Mouse (Mus musculus) kidney, adult 2 months (tissue): ENCODE results near the gene Igsf9b.

Experiments used
- CTCF ChIP-seq: fragments of 200-500 bp; conservative IDR thresholded peaks from 2 replicates; pipeline ENCODE4 v1.5.1; 2011; ENCODE audit warnings: low read depth, mild to moderate bottlenecking, control low read depth, low read length, moderate library complexity, mixed read lengths; ENCODE audit not compliant: insufficient read depth, insufficient read length
- POLR2A ChIP-seq: fragments of 200-500 bp; IDR thresholded peaks from one replicate; pipeline ENCODE4 v1.6.1; 2011; ENCODE audit warnings: low read depth, low read length, control low read depth

DNA sequence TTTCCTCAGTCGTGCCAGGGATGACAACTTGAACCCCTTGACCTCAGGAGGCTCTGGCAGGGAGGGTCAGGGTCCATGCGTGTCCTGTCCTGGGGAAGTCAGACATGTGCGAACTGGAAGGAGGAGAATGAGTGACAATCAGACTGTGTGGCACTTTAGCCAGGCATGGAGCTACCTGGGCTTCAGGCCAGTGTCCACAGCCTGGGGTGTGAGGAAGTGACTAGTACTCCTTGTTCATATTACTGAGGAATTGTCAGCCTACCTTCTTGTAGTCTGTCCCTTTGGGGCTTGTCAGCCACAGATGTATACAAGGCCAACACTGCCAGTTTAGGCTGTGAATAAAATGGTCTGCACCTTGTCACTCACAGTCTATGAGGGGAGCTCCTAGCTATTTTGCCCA lies 24.4 kb downstream of the Igsf9b start:
- TF ChIP-seq CTCF (no peak), POLR2A (no peak)
